Mouse (Mus musculus): ENCODE data around the gene Tmem108.

DNA sequence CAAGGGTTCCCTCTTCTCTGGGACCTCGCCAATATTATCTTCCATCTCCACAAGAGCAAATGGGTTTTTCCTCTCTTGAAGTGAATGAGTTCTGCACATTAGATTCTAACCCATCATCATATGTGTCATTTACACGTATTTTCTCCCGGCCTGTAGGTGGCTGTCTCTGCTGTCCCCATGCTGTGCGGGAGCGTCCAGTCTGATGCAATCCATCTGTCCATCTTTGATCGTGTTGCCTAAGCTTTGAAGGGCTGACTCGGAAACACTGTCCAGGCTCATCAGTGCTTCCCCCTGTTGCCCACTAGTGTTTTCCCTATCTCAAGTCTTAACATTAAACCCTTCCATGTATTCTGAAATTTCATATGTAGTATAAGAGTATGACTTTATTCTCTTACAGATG lies 36.1 kb downstream of the Tmem108 start:
- no peak for TF ChIP-seq EP300 (IDR thresholded peaks at IDR 0.05; ENCODE audit: low read depth)
- TF ChIP-seq CTCF (IDR thresholded peaks at IDR 0.05; ENCODE audit: low read depth), result 0 out of 2 replicates have a peak, but pooled peaks have one; percentile 17

All from liver, postnatal 0 days (tissue).